Mouse (Mus musculus) c-Kit-positive CD71-positive TER-119-positive erythroid progenitor cells, embryonic 14.5 days (primary cell): ENCODE results near the gene Snx29.
A peak's percentile ranks its signal among the peaks of the same experiment; 100 is the strongest.
"Not testable (repeated sequence)": the region's sequence is repeated elsewhere in the genome, so short reads cannot be mapped to it uniquely, and the experiment has no call there.

Source experiments
- DNase-seq: peaks from one replicate; pipeline ENCODE4 v3.0.0-alpha.2; 2013; ENCODE audit warnings: low spot score

Gene Snx29

GRCm38 (mm10) chr16:11359919-11360318 is 37.2 kb downstream of the Snx29 start:
- no peak for DNase-seq

- DNase-seq: not testable (repeated sequence)
These were observed 37.9 kb downstream of the Snx29 start for GRCm38 (mm10) chr16:11360576-11360975.

GRCm38 (mm10) chr16:11365626-11366025 is 42.9 kb downstream of the Snx29 start:
- no peak for DNase-seq

GRCm38 (mm10) chr16:11366851-11367250 is 44.1 kb downstream of the Snx29 start:
- DNase-seq: no peak

- DNase-seq: no peak
These were observed 45.7 kb downstream of the Snx29 start for GRCm38 (mm10) chr16:11368412-11368811.

- no peak for DNase-seq
These were observed 46.5 kb downstream of the Snx29 start for GRCm38 (mm10) chr16:11369162-11369561.

- peak; percentile 8 for DNase-seq
These were observed 46.9 kb downstream of the Snx29 start for GRCm38 (mm10) chr16:11369642-11370041.

GRCm38 (mm10) chr16:11370132-11370544 is 47.4 kb downstream of the Snx29 start:
- DNase-seq: no peak

GRCm38 (mm10) chr16:11379264-11379663 is 56.6 kb downstream of the Snx29 start:
- no peak for DNase-seq

- no peak for DNase-seq
These were observed 57.3 kb downstream of the Snx29 start for GRCm38 (mm10) chr16:11380038-11380437.

GRCm38 (mm10) chr16:11380871-11381270 is 58.2 kb downstream of the Snx29 start:
- DNase-seq: no peak

GRCm38 (mm10) chr16:11384361-11384760 is 61.7 kb downstream of the Snx29 start:
- no peak for DNase-seq

GRCm38 (mm10) chr16:11385150-11385549 is 62.4 kb downstream of the Snx29 start:
- no peak for DNase-seq

GRCm38 (mm10) chr16:11385798-11386197 is 63.1 kb downstream of the Snx29 start:
- no peak for DNase-seq

- no peak for DNase-seq
These were observed 63.5 kb downstream of the Snx29 start for GRCm38 (mm10) chr16:11386221-11386620.

GRCm38 (mm10) chr16:11388085-11388484 is 65.4 kb downstream of the Snx29 start:
- DNase-seq: no peak

- no peak for DNase-seq
These were observed 66.6 kb downstream of the Snx29 start for GRCm38 (mm10) chr16:11389324-11389723.

GRCm38 (mm10) chr16:11396570-11396969 is 73.9 kb downstream of the Snx29 start:
- no peak for DNase-seq

GRCm38 (mm10) chr16:11399386-11399785 is 76.7 kb downstream of the Snx29 start:
- DNase-seq: no peak

- no peak for DNase-seq
These were observed 77.3 kb downstream of the Snx29 start for GRCm38 (mm10) chr16:11399845-11400565.

- no peak for DNase-seq
These were observed 78.2 kb downstream of the Snx29 start for GRCm38 (mm10) chr16:11400936-11401335.

- no peak for DNase-seq
These were observed 82.5 kb downstream of the Snx29 start for GRCm38 (mm10) chr16:11405193-11405592.

- no peak for DNase-seq
These were observed 83.5 kb downstream of the Snx29 start for GRCm38 (mm10) chr16:11406201-11406600.

- no peak for DNase-seq
These were observed 83.9 kb downstream of the Snx29 start for GRCm38 (mm10) chr16:11406622-11407021.
